ENCODE assay signal across 22 mouse cellular contexts in genomic region chr6:29634537-29634936, GRCm38 (mm10).
"Had no signal": no experiment of that assay in that cellular context is flagged by ENCODE, and none has a peak within 500 bp of the region (broad histone marks: within the 10 kb centered on the region; RNA-seq: fewer than 3 reads in every experiment).

No protein-coding gene starts in this region.

- ATAC-seq: hindbrain, postnatal 0 days; intestine, embryonic 16.5 days; liver, embryonic 12.5 days had no signal

- H3K36me3 ChIP-seq: heart, embryonic 10.5 days; heart, embryonic 13.5 days; heart, embryonic 15.5 days; hindbrain, embryonic 13.5 days; hindbrain, embryonic 15.5 days; limb, embryonic 13.5 days; limb, embryonic 15.5 days; liver, embryonic 12.5 days had no signal

- H3K4me3 ChIP-seq: heart, embryonic 10.5 days; heart, embryonic 13.5 days; heart, embryonic 15.5 days; hindbrain, embryonic 13.5 days; hindbrain, embryonic 15.5 days; limb, embryonic 13.5 days; limb, embryonic 15.5 days; liver, embryonic 12.5 days had no signal

- H3K27ac ChIP-seq: heart, embryonic 10.5 days; heart, embryonic 13.5 days; heart, embryonic 15.5 days; hindbrain, embryonic 13.5 days; hindbrain, embryonic 15.5 days; hindbrain, postnatal 0 days; limb, embryonic 13.5 days; limb, embryonic 15.5 days; liver, embryonic 12.5 days; liver, embryonic 14.5 days had no signal

- DNase-seq: gastrocnemius, postnatal 14 days; gastrocnemius, postnatal 36 days; heart, adult 18-20 months; heart, postnatal 14 days; heart, postnatal 36 days; kidney, adult 18-20 months; kidney, postnatal 10 days; kidney, postnatal 25 days; layer of hippocampus, adult 9-11 months; layer of hippocampus, postnatal 36 days; left cerebral cortex, postnatal 4 days had no signal

- H3K9ac ChIP-seq: heart, embryonic 13.5 days; heart, embryonic 15.5 days; hindbrain, embryonic 13.5 days; hindbrain, embryonic 15.5 days; limb, embryonic 13.5 days; limb, embryonic 15.5 days; liver, embryonic 12.5 days; liver, embryonic 14.5 days had no signal

- H3K4me2 ChIP-seq: heart, embryonic 13.5 days; heart, embryonic 15.5 days; hindbrain, embryonic 13.5 days; hindbrain, embryonic 15.5 days; limb, embryonic 13.5 days; limb, embryonic 15.5 days; liver, embryonic 12.5 days had no signal

- H3K27me3 ChIP-seq: hindbrain, embryonic 15.5 days had no signal

- H3K4me1 ChIP-seq: heart, embryonic 15.5 days; hindbrain, embryonic 15.5 days; liver, embryonic 12.5 days had no signal

- H3K9me3 ChIP-seq: heart, embryonic 10.5 days; heart, embryonic 13.5 days; hindbrain, embryonic 13.5 days; hindbrain, embryonic 15.5 days; limb, embryonic 13.5 days; limb, embryonic 15.5 days; liver, embryonic 12.5 days had no signal
